Mouse (Mus musculus): ENCODE results near the gene Zfhx3. TPM values are rescaled to one million over a fixed set of nuclear protein-coding genes. Genes with fewer than 3 reads are reported as not detected.

Gene Zfhx3
- total and polyA plus RNA-seq, 3 experiments = 0.23 to 2.5 TPM; not detected in 1

- H3K4me1 ChIP-seq (ENCODE audit: control insufficient read depth in 1 of 2, insufficient read depth in 2 of 2, low read length in 2 of 2) = no peaks in the 10 kb centered on the region
- H3K27ac ChIP-seq (ENCODE audit: control insufficient read depth, low read depth, low read length) = no peak overlapping the region
- no peak overlapping the region for H3K9ac ChIP-seq (ENCODE audit: control insufficient read depth, low read depth, low read length, poor library complexity, severe bottlenecking)
- H3K36me3 ChIP-seq (ENCODE audit: control insufficient read depth in 1 of 2, insufficient read depth in 2 of 2, low read length in 2 of 2) = no peaks in the 10 kb centered on the region
- TF ChIP-seq ELF1 (IDR thresholded peaks at IDR 0.05; ENCODE audit: low read depth, low read length) (no peak), E2F4 (IDR thresholded peaks at IDR 0.05; ENCODE audit: borderline replicate concordance, low read depth, low read length) (no peak), POLR2AphosphoS2 (IDR thresholded peaks at IDR 0.05; ENCODE audit: low read length) (no peak), KAT2A (conservative IDR thresholded peaks at IDR 0.05; ENCODE audit: low read depth, low read length) (no peak), ZC3H11A (IDR thresholded peaks at IDR 0.05; ENCODE audit: low read depth, low read length) (no peak), NELFE (IDR thresholded peaks at IDR 0.05; ENCODE audit: low read depth, low read length) (no peak), ZMIZ1 (IDR thresholded peaks at IDR 0.05; ENCODE audit: low read depth, low read length) (no peak), ZNF384 (IDR thresholded peaks at IDR 0.05; ENCODE audit: low read depth, low read length) (no peak), RAD21 (IDR thresholded peaks at IDR 0.05; ENCODE audit: low read depth, low read length) (no peak), MAFK (IDR thresholded peaks at IDR 0.05; ENCODE audit: borderline replicate concordance, low read depth, low read length) (no peak), SMC3 (IDR thresholded peaks at IDR 0.05; ENCODE audit: low read depth, low read length) (no peak), MYB (IDR thresholded peaks at IDR 0.05; ENCODE audit: low read depth, low read length) (no peak), BHLHE40 (IDR thresholded peaks at IDR 0.05; ENCODE audit: borderline replicate concordance, low read depth, low read length) (no peak), UBTF (IDR thresholded peaks at IDR 0.05; ENCODE audit: borderline replicate concordance, insufficient read depth, low read depth, low read length) (no peak), USF1 (IDR thresholded peaks at IDR 0.05; ENCODE audit: low read depth, low read length) (no peak), TBP (IDR thresholded peaks at IDR 0.05; ENCODE audit: low read depth, low read length) (no peak), MEF2A (IDR thresholded peaks at IDR 0.05; ENCODE audit: extremely low read depth, insufficient replicate concordance, low read depth, low read length, poor library complexity, severe bottlenecking) (no peak), NRF1 (IDR thresholded peaks at IDR 0.05; ENCODE audit: insufficient read depth, low read depth, low read length, poor library complexity, severe bottlenecking) (no peak), TCF12 (IDR thresholded peaks at IDR 0.05; ENCODE audit: low read depth, low read length) (no peak), GATA1 (IDR thresholded peaks at IDR 0.05; ENCODE audit: low read depth, low read length) (no peak)
- H3K4me3 ChIP-seq (ENCODE audit: control insufficient read depth in 1 of 2, insufficient read depth in 1 of 2, low read depth in 2 of 2, low read length in 2 of 2) = no peak overlapping the region
- DNase-seq (ENCODE audit: low read depth, low spot score) = no peak
- no peaks in the 10 kb centered on the region for H3K79me2 ChIP-seq (ENCODE audit: control insufficient read depth, insufficient read depth, low read length, poor library complexity)
- no peaks in the 10 kb centered on the region for H3K27me3 ChIP-seq (ENCODE audit: control insufficient read depth in 1 of 2, insufficient read depth in 2 of 2, low read length in 2 of 2)
- H3K9me3 ChIP-seq (replicated peaks; ENCODE audit: insufficient read depth, low read length) = no peaks in the 10 kb centered on the region
Measured at GRCm38 (mm10) chr8:108764403-108765194, 822.2 kb downstream of the Zfhx3 start.

Measured in MEL (cell line).